Mouse (Mus musculus): ENCODE measurements around the gene Lancl3. TPM values are rescaled to one million over a fixed set of nuclear protein-coding genes. Genes with fewer than 3 reads are reported as not detected.

Gene Lancl3
- polyA plus RNA-seq, 1 experiment from 2014 or later = 0.29 TPM

DNA sequence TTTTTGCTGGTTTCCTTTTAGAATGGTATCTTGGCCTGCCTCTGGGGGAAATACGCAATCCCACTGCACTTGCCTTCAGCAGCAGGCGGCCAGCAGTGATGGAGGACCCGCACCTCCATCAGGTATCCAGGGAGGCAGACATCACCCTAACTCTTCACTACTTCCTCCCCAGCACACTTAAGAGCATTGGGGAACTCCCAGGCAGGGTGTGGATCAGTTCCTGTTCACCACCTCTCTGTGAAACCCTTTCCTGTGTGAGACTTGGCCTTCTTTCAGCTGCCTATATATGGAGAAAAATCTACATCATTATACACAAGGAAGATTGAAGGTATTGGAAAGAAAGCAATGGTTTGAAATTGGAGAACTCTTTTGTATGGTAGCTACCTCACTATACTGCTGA lies 19.9 kb downstream of the Lancl3 start:
- Histone ChIP-seq H3K27me3 (ENCODE audit: control insufficient read depth, insufficient read depth, low read length) (no peaks in the 10 kb centered on the region), H3K4me3 (ENCODE audit: low read depth, low read length) (no peak overlapping the region), H3K4me1 (ENCODE audit: control insufficient read depth, insufficient read depth, low read length) (no peaks in the 10 kb centered on the region), H3K9me3 (replicated peaks; ENCODE audit: control insufficient read depth, low read length) (no peaks in the 10 kb centered on the region), H3K4me2 (ENCODE audit: low read depth, low read length) (no peak overlapping the region), H3K27ac (replicated peaks; ENCODE audit: low read depth, low read length) (no peak overlapping the region), H3K9ac (replicated peaks; ENCODE audit: low read length) (no peak overlapping the region), H3K36me3 (replicated peaks; ENCODE audit: control insufficient read depth, insufficient read depth, low read depth, low read length) (no peaks in the 10 kb centered on the region)
- DNase-seq (ENCODE audit: low spot score) = no peak
- WGBS = 96% methylated on average over 3 of the region's 3 CpGs
- ATAC-seq (replicated peaks; ENCODE audit: insufficient number of reproducible peaks, low FRiP score, low TSS enrichment, low read depth) = no peak

DNA sequence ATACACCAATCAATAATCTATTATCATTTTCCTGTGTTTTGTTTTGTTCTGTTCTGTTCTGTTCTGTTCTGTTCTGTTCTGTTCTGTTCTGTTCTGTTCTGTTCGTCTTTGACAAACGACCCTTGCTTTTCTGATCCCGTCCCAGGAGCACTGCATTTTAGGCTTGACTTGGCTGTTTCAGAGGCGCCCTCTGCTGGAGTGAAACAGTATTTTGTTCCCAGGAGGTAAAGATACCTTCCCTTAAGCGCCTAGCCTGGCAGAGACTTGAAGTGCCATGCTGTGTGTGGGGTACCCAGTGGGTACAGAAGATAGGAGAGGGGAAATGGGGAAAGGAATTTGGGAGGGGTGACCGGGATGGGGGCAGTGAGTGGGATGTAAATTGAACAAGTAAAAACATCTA lies 21.5 kb downstream of the Lancl3 start:
- DNase-seq (ENCODE audit: low spot score) (peak; percentile 60), ATAC-seq (replicated peaks; ENCODE audit: insufficient number of reproducible peaks, low FRiP score, low TSS enrichment, low read depth) (no peak)
- no peak overlapping the region for H3K4me2 ChIP-seq (ENCODE audit: low read depth, low read length)
- no peaks in the 10 kb centered on the region for H3K4me1 ChIP-seq (ENCODE audit: control insufficient read depth, insufficient read depth, low read length)
- no peak overlapping the region for H3K27ac ChIP-seq (replicated peaks; ENCODE audit: low read depth, low read length)
- H3K9me3 ChIP-seq (replicated peaks; ENCODE audit: control insufficient read depth, low read length) = no peaks in the 10 kb centered on the region
- H3K27me3 ChIP-seq (ENCODE audit: control insufficient read depth, insufficient read depth, low read length) = no peaks in the 10 kb centered on the region
- no peak overlapping the region for H3K4me3 ChIP-seq (ENCODE audit: low read depth, low read length)
- H3K36me3 ChIP-seq (replicated peaks; ENCODE audit: control insufficient read depth, insufficient read depth, low read depth, low read length) = no peaks in the 10 kb centered on the region
- whole genome bisulfite sequencing = 26% methylated on average over 6 of the region's 6 CpGs
- no peak overlapping the region for H3K9ac ChIP-seq (replicated peaks; ENCODE audit: low read length)

DNA sequence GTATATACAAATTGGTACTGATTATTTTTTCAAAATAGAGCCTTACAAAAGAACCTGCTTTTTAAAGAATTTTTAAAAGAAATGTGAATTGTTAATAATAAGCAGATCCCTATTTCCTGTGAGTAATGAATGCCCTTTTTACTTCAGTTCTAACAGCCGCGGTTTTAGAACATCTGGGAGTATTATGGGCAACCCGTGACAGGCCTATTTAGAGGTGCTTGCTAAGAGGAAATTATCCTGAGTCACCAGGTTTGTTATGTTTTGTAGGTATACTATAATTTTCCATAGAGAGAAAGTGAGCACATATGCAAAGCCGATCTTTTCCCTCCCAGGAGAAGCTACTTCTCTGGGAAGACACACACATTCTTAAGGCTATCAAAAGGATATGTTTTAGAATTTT lies 22.0 kb downstream of the Lancl3 start:
- Histone ChIP-seq H3K4me3 (ENCODE audit: low read depth, low read length) (no peak overlapping the region), H3K36me3 (replicated peaks; ENCODE audit: control insufficient read depth, insufficient read depth, low read depth, low read length) (no peaks in the 10 kb centered on the region), H3K9ac (replicated peaks; ENCODE audit: low read length) (no peak overlapping the region), H3K9me3 (replicated peaks; ENCODE audit: control insufficient read depth, low read length) (no peaks in the 10 kb centered on the region), H3K4me1 (ENCODE audit: control insufficient read depth, insufficient read depth, low read length) (no peaks in the 10 kb centered on the region), H3K27me3 (ENCODE audit: control insufficient read depth, insufficient read depth, low read length) (no peaks in the 10 kb centered on the region), H3K4me2 (ENCODE audit: low read depth, low read length) (no peak overlapping the region), H3K27ac (replicated peaks; ENCODE audit: low read depth, low read length) (no peak overlapping the region)
- WGBS = 66% methylated on average over 4 of the region's 4 CpGs
- DNase-seq (ENCODE audit: low spot score) (no peak), ATAC-seq (replicated peaks; ENCODE audit: insufficient number of reproducible peaks, low FRiP score, low TSS enrichment, low read depth) (no peak)

DNA sequence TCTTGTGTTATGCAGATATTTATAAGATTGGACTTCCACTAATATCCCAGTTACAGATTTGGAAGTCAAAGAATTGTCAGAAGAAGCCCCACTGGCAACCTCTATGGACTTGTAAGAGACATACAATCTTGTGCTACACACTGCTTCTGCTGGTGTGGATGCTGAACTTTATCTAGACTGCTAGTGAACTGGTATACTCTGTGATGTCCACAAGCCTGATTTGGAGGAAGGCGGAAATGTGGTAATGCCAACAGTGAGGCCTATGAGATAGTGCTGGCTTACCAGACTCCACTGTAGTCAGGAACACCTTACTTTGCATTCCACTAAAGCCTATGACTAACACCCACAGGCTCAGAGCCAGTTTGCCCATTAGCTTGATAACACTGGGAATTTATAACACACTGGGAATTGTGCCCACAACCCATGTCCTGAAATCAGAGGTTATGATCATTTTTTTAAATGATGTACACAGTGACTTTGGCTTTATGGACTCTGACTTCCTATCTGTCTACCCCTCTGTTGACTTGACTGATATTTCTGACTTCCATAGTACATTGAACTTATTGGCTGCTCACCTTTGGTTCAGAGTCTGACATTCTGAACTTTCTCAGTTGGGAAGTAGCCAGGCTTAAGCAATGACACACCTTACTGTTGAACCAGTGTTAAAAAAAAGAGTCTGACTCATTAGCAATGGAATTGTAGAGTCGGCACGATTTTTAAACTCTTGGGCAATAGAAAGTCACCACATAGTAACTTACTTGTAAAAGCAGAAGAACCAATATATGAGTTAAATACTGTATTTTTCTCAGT lies 22.9 kb downstream of the Lancl3 start:
- no peaks in the 10 kb centered on the region for H3K36me3 ChIP-seq (replicated peaks; ENCODE audit: control insufficient read depth, insufficient read depth, low read depth, low read length)
- H3K9me3 ChIP-seq (replicated peaks; ENCODE audit: control insufficient read depth, low read length) = no peaks in the 10 kb centered on the region
- H3K4me2 ChIP-seq (ENCODE audit: low read depth, low read length) = no peak overlapping the region
- 89% methylated on average over 3 of the region's 3 CpGs for WGBS
- no peak overlapping the region for H3K27ac ChIP-seq (replicated peaks; ENCODE audit: low read depth, low read length)
- ATAC-seq (replicated peaks; ENCODE audit: insufficient number of reproducible peaks, low FRiP score, low TSS enrichment, low read depth) (no peak), DNase-seq (ENCODE audit: low spot score) (no peak)
- H3K9ac ChIP-seq (replicated peaks; ENCODE audit: low read length) = no peak overlapping the region
- no peak overlapping the region for H3K4me3 ChIP-seq (ENCODE audit: low read depth, low read length)
- H3K27me3 ChIP-seq (ENCODE audit: control insufficient read depth, insufficient read depth, low read length) = no peaks in the 10 kb centered on the region
- H3K4me1 ChIP-seq (ENCODE audit: control insufficient read depth, insufficient read depth, low read length) = no peaks in the 10 kb centered on the region

DNA sequence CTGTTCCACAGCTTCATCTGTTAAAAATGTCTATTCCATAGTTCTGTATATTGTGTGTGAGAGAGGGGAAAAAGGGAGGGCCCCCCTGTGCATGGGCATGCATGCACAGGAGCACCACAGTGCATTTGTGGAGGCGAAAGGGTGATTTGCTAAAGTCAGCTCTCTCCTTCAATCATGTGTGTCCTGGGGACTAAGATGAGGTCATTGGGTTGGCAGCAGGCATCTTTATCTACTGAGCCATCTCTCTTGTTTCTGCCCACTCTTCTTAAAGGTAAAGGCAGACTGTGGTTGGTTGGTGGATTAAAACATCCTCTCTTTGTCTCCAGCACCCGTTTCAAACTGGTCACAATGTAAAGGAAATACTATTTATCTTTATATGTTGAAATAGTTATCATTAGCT lies 27.4 kb downstream of the Lancl3 start:
- Histone ChIP-seq H3K9me3 (replicated peaks; ENCODE audit: control insufficient read depth, low read length) (no peaks in the 10 kb centered on the region), H3K27ac (replicated peaks; ENCODE audit: low read depth, low read length) (no peak overlapping the region), H3K36me3 (replicated peaks; ENCODE audit: control insufficient read depth, insufficient read depth, low read depth, low read length) (no peaks in the 10 kb centered on the region), H3K4me2 (ENCODE audit: low read depth, low read length) (no peak overlapping the region), H3K4me1 (ENCODE audit: control insufficient read depth, insufficient read depth, low read length) (no peaks in the 10 kb centered on the region), H3K9ac (replicated peaks; ENCODE audit: low read length) (no peak overlapping the region), H3K27me3 (ENCODE audit: control insufficient read depth, insufficient read depth, low read length) (no peaks in the 10 kb centered on the region), H3K4me3 (ENCODE audit: low read depth, low read length) (no peak overlapping the region)
- no peak for DNase-seq (ENCODE audit: low spot score)
- no peak for ATAC-seq (replicated peaks; ENCODE audit: insufficient number of reproducible peaks, low FRiP score, low TSS enrichment, low read depth)
- 80% methylated on average over 2 of the region's 2 CpGs for WGBS

DNA sequence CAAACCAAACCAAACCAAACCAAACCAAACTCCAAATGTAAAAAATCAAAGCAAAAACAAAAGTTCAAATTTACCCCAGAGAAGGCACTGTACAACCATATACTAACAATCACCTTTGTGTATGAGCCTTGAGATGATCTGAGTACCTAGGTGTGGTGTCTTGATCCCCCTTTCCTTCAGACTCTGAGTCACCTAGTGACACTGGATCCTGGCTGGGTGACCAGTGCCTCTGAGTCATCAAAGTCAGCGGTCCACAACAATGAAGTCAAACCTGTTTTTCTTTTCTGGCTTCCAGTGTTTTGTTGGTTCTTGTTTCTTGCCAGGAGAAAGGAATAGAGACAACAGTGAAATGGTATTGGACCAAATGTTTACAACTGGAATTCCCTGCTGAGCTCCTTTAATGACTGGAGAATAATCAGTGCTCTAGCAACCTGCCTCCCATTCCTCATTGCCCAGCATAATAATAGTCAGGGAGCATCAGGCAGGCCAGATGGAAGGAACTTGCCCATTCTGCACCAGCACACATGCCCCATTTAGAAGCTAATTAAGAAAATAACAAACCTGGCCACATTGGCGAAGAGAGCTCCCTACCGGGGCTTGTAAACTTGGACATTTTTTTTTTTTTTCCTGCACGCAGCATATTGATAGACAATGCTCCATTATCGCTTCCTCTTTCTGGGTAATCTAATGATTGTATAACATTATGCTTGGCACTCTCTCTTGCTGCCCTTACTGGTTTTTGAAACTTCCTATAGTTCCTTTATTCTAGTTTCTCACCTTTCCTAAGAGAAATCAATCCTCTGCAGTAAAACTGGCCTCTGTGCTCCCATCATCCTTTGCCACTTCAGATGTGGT lies 41.3 kb downstream of the Lancl3 start:
- Histone ChIP-seq H3K27me3 (ENCODE audit: control insufficient read depth, insufficient read depth, low read length) (no peaks in the 10 kb centered on the region), H3K4me1 (ENCODE audit: control insufficient read depth, insufficient read depth, low read length) (no peaks in the 10 kb centered on the region), H3K9me3 (replicated peaks; ENCODE audit: control insufficient read depth, low read length) (no peaks in the 10 kb centered on the region), H3K4me2 (ENCODE audit: low read depth, low read length) (no peak overlapping the region), H3K9ac (replicated peaks; ENCODE audit: low read length) (no peak overlapping the region), H3K4me3 (ENCODE audit: low read depth, low read length) (no peak overlapping the region), H3K36me3 (replicated peaks; ENCODE audit: control insufficient read depth, insufficient read depth, low read depth, low read length) (no peaks in the 10 kb centered on the region), H3K27ac (replicated peaks; ENCODE audit: low read depth, low read length) (no peak overlapping the region)
- ATAC-seq (replicated peaks; ENCODE audit: insufficient number of reproducible peaks, low FRiP score, low TSS enrichment, low read depth) (no peak), DNase-seq (ENCODE audit: low spot score) (no peak)
- 77% methylated on average over 5 of the region's 5 CpGs for WGBS

DNA sequence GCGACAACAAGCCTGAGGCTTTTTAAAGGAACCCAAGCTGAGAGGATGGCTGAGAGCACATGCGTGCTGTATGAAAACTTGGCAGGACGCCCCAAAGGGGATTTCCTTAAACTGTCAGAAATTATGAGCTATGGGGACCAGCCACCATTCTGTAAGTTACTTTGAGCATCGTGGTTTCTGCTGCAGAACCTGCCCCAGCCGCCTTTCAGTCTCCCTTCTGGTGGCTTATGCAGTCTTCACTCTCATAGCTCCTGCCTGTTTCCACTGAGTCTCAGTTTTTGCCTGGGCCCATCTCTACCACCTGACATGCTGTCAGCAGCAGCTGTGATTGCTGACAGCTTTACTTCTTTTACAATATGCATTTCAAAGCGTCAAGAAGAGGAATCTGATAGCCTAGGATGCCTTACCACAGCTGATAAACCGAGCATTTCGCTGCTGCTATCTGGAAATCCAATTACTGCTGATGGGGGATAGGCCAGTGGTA lies 43.7 kb downstream of the Lancl3 start:
- Histone ChIP-seq H3K36me3 (replicated peaks; ENCODE audit: control insufficient read depth, insufficient read depth, low read depth, low read length) (no peaks in the 10 kb centered on the region), H3K4me3 (ENCODE audit: low read depth, low read length) (no peak overlapping the region), H3K4me2 (ENCODE audit: low read depth, low read length) (no peak overlapping the region), H3K4me1 (ENCODE audit: control insufficient read depth, insufficient read depth, low read length) (no peaks in the 10 kb centered on the region), H3K9ac (replicated peaks; ENCODE audit: low read length) (no peak overlapping the region), H3K27me3 (ENCODE audit: control insufficient read depth, insufficient read depth, low read length) (no peaks in the 10 kb centered on the region), H3K27ac (replicated peaks; ENCODE audit: low read depth, low read length) (no peak overlapping the region), H3K9me3 (replicated peaks; ENCODE audit: control insufficient read depth, low read length) (no peaks in the 10 kb centered on the region)
- DNase-seq (ENCODE audit: low spot score) = no peak
- WGBS = 71% methylated on average over 8 of the region's 8 CpGs
- ATAC-seq (replicated peaks; ENCODE audit: insufficient number of reproducible peaks, low FRiP score, low TSS enrichment, low read depth) = no peak
